8 mouse cellular contexts compared by ENCODE assay signal in the genomic region with DNA sequence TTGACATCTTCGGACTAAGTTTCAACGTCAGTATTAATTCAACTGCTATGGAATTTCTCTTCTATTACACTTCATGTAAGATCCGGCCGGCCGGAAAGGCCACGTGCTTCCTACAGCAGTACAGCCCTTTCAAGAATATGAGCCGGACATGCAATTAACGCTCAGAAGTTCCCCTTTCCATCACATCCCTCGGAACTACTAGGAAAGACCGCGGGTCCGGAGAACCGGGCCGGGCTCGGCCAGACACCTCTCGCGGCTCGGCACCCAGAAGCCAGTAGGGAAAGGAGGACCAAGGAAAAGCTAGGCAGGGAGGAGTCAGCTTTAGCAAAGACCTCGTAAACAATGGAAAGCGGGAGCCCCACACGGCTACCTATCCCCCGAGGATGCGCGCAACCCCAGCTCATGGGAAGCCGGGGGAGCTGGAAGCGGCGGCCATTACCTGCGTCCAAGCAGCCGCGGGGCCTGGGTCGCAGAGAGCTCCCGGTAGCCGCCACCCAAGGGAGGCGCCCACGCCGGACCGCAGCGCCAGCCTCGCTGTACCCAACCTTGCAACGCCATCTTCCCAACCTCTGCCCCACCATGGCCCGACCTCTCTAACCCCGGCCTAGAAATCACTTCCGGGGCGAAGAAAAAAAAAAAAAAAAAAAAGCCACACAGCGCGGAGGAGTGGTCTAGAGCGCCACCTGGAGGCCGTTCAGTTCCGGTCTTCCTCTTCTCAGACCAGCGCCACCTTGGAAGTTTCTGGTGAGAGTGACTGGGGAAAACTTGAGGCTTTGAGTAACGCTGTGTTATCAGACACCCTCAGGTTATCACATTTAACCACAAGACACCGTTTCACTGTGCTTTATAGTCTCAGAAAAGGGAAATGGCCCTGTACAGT. TPM values are rescaled to one million over a fixed set of nuclear protein-coding genes. Genes with fewer than 3 reads are reported as not detected.
DNase-seq lines count a peak whose midpoint lies in the region; ATAC-seq lines count a peak whose summit lies in the region.

Parl (minus strand) TSS at position 618 of the 880 bp plus-strand sequence.

- intact Hi-C loops in left cerebral cortex, postnatal 10 days (cut with DNase I), result loop anchor here (5.0 kb wide), 1 partner anchor 60 kb away; the partner anchor contains the start of gene Map6d1

- peak; percentile 97 for ATAC-seq in megakaryocyte-erythroid progenitor cell, adult 5-6 weeks (replicated peaks; ENCODE audit: low FRiP score, low TSS enrichment, poor library complexity, severe bottlenecking)

- peak; percentile 98 for DNase-seq in adipocyte (ENCODE audit: low spot score)
- DNase-seq in embryo, embryonic 10 days (ENCODE audit: low spot score), result peak; percentile 95
- DNase-seq in gastrocnemius, postnatal 10 days, result peak; percentile 88
- peak; percentile 97 for DNase-seq in induced T-regulatory cell, adult 2 months (ENCODE audit: low read depth)
- DNase-seq in left cerebral cortex, postnatal 10 days (ENCODE audit: extremely low spot score in 1 of 2, low spot score in 2 of 2), result peak; percentile 73 to 90
- peak; percentile 76 for DNase-seq in right cerebral cortex, postnatal 25 days
- peak; percentile 66 to 80 for DNase-seq in urinary bladder, postnatal 4 days (ENCODE audit: low spot score in 2 of 2)

RNA-seq across cellular contexts. Expression of gene Parl, which starts in this region (rescaled TPM):
- total RNA-seq in gastrocnemius, postnatal 10 days (2021), result 10 to 100 TPM; 83.2 to 83.4 TPM
- 10 to 100 TPM; 62.8 to 65.7 TPM for total RNA-seq in left cerebral cortex, postnatal 10 days (2021)
- 59.2 and 60.9 TPM in 2 replicates for total RNA-seq in megakaryocyte-erythroid progenitor cell, adult 5-6 weeks (2014; fragmentation: Nextera tagmentation)
- total RNA-seq in megakaryocyte-erythroid progenitor cell, adult 5-6 weeks (2017), result 101 and 125 TPM in 2 replicates

Comparison
In these comparisons a context has a peak if more than half of its experiments do, and no peak if none do; other contexts are left out.
1. Peak in every context shown above with its lines: DNase-seq and ATAC-seq.